Mouse (Mus musculus) small intestine, adult 2 months (tissue): Measurements from ENCODE around the gene B3gnt9.

Experiments used
- CTCF ChIP-seq: fragments of 200-500 bp; IDR thresholded peaks from 2 replicates; pipeline ENCODE4 v1.5.1; 2012; ENCODE audit warnings: low read depth, mild to moderate bottlenecking, control low read depth, inconsistent platforms, low read length, moderate library complexity, mixed read lengths; ENCODE audit not compliant: insufficient replicate concordance, insufficient read length; ENCODE audit errors: extremely low read depth
- POLR2A ChIP-seq: fragments of 200-500 bp; IDR thresholded peaks from 2 replicates; pipeline ENCODE4 v1.6.1; 2012; ENCODE audit warnings: low read depth, mild to moderate bottlenecking, control low read depth, inconsistent platforms, low read length, moderate library complexity

GRCm38 (mm10) chr8:105269461-105269947 lies 14.6 kb upstream of the B3gnt9 start, which contains the start of gene Hsf4:
- TF ChIP-seq POLR2A = peak; percentile 27
- TF ChIP-seq CTCF = no peak
